Mouse (Mus musculus) liver, postnatal 0 days (tissue): ENCODE measurements around the gene Hspb2.

Source experiments
- CTCF ChIP-seq: sonication (generic); IDR thresholded peaks from 2 replicates; pipeline ENCODE4 v1.5.1; 2016; ENCODE audit warnings: antibody characterized with exemption, low read depth
- EP300 ChIP-seq: IDR thresholded peaks from 2 replicates; pipeline ENCODE4 v1.6.1; 2016; ENCODE audit warnings: antibody characterized with exemption, low read depth, mild to moderate bottlenecking

DNA sequence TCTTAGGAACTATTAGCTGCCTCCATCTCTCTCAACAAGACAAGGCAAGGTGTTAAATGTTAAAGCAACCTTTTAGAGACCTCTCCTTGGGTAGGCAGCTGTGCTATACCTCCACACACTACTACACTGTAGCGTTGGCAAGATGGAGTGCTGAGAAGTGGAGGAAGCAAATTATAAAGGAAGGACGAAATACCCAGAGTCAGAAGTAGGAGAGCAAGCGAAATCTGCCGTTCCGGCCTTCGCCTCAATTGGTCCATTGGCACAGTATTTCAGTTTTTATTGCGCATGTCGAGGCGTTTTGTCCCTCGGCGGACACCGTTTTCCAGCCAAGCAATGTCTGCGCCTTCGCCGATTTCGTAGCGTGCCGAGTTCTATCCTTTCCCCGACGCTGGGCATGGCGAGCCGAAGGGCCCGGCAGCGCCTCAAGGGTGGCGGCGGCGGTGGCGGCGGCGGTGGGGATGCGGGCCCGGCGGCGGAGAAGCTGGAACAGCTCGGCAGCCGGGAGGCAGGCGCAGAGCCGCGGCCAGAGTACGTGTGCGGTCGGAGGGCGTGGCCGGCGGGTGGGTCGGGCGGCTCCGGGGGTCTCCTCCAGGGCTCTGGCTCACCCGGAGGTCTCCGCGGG is 22.9 kb upstream of the Hspb2 start, which contains the start of the genes Alg9 and 1110032A03Rik:
- TF ChIP-seq CTCF (no peak), EP300 (no peak)
